Comparison of ENCODE assay signal across 9 mouse cellular contexts in genomic region chr19:43615571-43616414, GRCm38 (mm10). TPM values are rescaled to one million over a fixed set of nuclear protein-coding genes. Genes with fewer than 3 reads are reported as not detected.
A peak's percentile ranks its signal among the peaks of the same experiment; 100 is the strongest.
DNase-seq lines count a peak whose midpoint lies in the region; ATAC-seq lines count a peak whose summit lies in the region.
"Had no signal": no experiment of that assay in that cellular context is flagged by ENCODE, and none has a peak within 500 bp of the region (broad histone marks: within the 10 kb centered on the region; RNA-seq: fewer than 3 reads in every experiment).

No protein-coding gene starts in this region.

- H3K27ac ChIP-seq in embryonic facial prominence, embryonic 12.5 days: no peak overlapping the region

- no peaks in the 10 kb centered on the region for H3K36me3 ChIP-seq in embryonic facial prominence, embryonic 12.5 days
- H3K36me3 ChIP-seq: G1E had no signal

- WGBS in embryonic facial prominence, embryonic 12.5 days: under 1% methylated on average over 33 of the region's 34 CpGs

- H3K9me3 ChIP-seq in embryonic facial prominence, embryonic 12.5 days: no peaks in the 10 kb centered on the region

- no peak for ATAC-seq in embryonic facial prominence, embryonic 12.5 days (ENCODE audit: insufficient number of reproducible peaks, insufficient read depth, low FRiP score, low TSS enrichment)

- H3K9ac ChIP-seq in embryonic facial prominence, embryonic 12.5 days: no peak overlapping the region

- DNase-seq in kidney, adult 18-20 months: peak; percentile 27
- no peak for DNase-seq in kidney, postnatal 36 days
- DNase-seq in induced T-regulatory cell, adult 2 months (ENCODE audit: low read depth): peak; percentile 30
- DNase-seq in neural tube, embryonic 10.5 days (ENCODE audit: extremely low spot score, low spot score): peak; percentile 61
- DNase-seq in ovary, postnatal 10 days (ENCODE audit: low spot score): no peak
- no peak for DNase-seq in thymus, postnatal 36 days
- no peak for DNase-seq in frontal cortex, postnatal 14 days (ENCODE audit: low spot score in 2 of 2)

- peak overlapping the region; percentile 54 for H3K4me2 ChIP-seq in embryonic facial prominence, embryonic 12.5 days (replicated peaks)

- H3K27me3 ChIP-seq in embryonic facial prominence, embryonic 12.5 days: peaks cover 96% of the 10 kb centered on the region

- peaks cover 16% of the 10 kb centered on the region; the same call in 1 of the 2 replicates for H3K4me1 ChIP-seq in embryonic facial prominence, embryonic 12.5 days

- H3K4me3 ChIP-seq in embryonic facial prominence, embryonic 12.5 days: peak overlapping the region; percentile 34

RNA-seq across cellular contexts. Expression of gene Nkx2-3, which starts 3.7 kb away (rescaled TPM):
- polyA plus RNA-seq in embryonic facial prominence, embryonic 12.5 days (2016; fragmentation: Nextera tagmentation; extraction: Ambion mirVana): 3.6 and 3.9 TPM in 2 replicates
- polyA plus RNA-seq: G1E had no signal

RNA-seq across cellular contexts. Expression of gene Slc25a28, which starts 58.9 kb away (rescaled TPM):
- 18.4 and 20.4 TPM in 2 replicates for polyA plus RNA-seq in embryonic facial prominence, embryonic 12.5 days (2016; fragmentation: Nextera tagmentation; extraction: Ambion mirVana)

Comparison
In these comparisons a context has a peak if more than half of its experiments do, and no peak if none do; other contexts are left out.
1. DNase-seq: peak in kidney, adult 18-20 months (single experiment), induced T-regulatory cell, adult 2 months (single experiment) and neural tube, embryonic 10.5 days (single experiment); none in kidney, postnatal 36 days (0 of 2), ovary, postnatal 10 days (single experiment), thymus, postnatal 36 days (0 of 2) and frontal cortex, postnatal 14 days (0 of 2).